Mouse (Mus musculus): Measurements from ENCODE around the gene Abca8a.
"Not testable (repeated sequence)": the region's sequence is repeated elsewhere in the genome, so short reads cannot be mapped to it uniquely, and the experiment has no call there.

Gene Abca8a

GRCm38 (mm10) chr11:109987460-109988072 is 108.2 kb downstream of the Abca8a start:
- not testable (repeated sequence) for DNase-seq (ENCODE audit: low spot score in 2 of 2)

DNA sequence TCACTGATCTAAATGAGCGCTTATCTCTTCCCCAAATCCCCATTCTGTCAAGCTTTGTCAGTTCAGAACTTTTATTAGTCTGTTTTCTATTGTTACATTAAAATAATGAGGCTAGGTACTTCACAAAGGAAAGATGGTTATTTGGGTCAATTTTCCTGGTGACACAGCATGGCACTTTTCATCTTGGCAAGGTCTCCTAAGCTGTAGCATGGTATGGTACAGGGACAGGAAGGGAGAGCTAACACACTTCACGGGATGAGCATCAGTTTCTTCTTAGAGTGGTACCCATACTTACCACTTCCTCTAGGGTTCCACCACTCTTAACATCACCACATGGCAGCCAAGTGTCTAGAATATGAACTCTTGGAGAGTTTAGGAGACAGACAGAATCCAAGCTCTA is 113.9 kb downstream of the Abca8a start:
- no peak for DNase-seq (ENCODE audit: low spot score in 2 of 2)
